Mouse (Mus musculus): Measurements from ENCODE around the gene Lypd4.
"Not testable (repeated sequence)": the region's sequence is repeated elsewhere in the genome, so short reads cannot be mapped to it uniquely, and the experiment has no call there.

DNA sequence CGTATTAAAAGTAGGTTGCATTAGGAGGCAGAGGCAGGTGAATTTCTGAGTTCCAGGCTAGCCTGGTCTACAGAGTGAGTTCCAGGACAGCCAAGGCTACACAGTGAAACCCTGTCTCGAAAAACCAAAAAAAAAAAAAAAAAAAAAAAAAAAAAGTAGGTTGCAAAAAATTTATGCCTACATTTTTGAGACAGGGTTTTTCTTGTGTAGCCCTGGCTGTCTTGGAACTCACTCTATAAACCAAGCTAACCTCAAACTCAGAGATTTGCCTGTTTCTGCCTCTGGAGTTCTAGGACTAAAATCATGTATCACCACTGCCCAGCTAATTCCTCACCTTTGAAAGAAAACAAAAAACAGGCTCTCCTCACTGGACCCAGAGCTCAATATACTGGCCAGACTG lies 26.0 kb upstream of the Lypd4 start:
- not testable (repeated sequence) for TF ChIP-seq CTCF, EP300 (IDR thresholded peaks at IDR 0.05; ENCODE audit: low read depth)

Data from liver, embryonic 14.5 days (tissue).